Mouse (Mus musculus): Measurements from ENCODE around the gene Ttbk2. TPM values are rescaled to one million over a fixed set of nuclear protein-coding genes. Genes with fewer than 3 reads are reported as not detected.

Ttbk2 gene
- polyA plus RNA-seq, 1 experiment from 2014 or later, result 5.3 TPM

DNA sequence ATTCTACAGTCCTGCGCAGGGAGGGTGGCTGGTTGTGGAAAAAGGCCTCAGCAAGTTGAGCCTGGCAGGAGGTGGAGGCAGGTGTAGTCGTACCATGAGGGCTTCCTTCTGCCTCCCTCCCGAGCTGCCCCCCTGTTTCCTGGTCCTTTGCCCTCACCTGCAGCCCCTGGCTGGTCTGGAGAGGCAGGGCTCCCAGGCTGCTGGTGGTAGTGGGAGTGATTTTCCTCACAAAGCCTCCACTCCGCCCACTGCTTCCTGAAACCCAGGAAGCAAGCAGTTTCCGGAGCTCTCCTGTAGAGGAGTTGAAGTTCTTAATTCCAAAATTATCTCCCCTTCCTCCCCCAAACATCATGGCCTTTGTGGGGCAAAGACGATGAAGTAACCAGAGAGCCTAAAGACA is 126.2 kb downstream of the Ttbk2 start:
- H3K9me3 ChIP-seq (ENCODE audit: control insufficient read depth, low read length), result no peaks in the 10 kb centered on the region
- no peak overlapping the region for H3K4me3 ChIP-seq (ENCODE audit: low read length)
- peaks cover 93% of the 10 kb centered on the region for H3K36me3 ChIP-seq (ENCODE audit: control insufficient read depth, insufficient read depth, low read length)
- 76% methylated on average over 6 of the region's 6 CpGs for WGBS
- peaks cover 7% of the 10 kb centered on the region for H3K4me1 ChIP-seq (ENCODE audit: control insufficient read depth, insufficient read depth, low read length)
- no peak overlapping the region for H3K4me2 ChIP-seq (replicated peaks; ENCODE audit: low read depth, low read length)
- no peak for ATAC-seq (ENCODE audit: low FRiP score, low TSS enrichment)
- H3K9ac ChIP-seq (ENCODE audit: low read depth, low read length), result no peak overlapping the region
- H3K27me3 ChIP-seq (ENCODE audit: control insufficient read depth, insufficient read depth, low read length), result no peaks in the 10 kb centered on the region
- no peak overlapping the region for H3K27ac ChIP-seq (ENCODE audit: low read depth, low read length)

DNA sequence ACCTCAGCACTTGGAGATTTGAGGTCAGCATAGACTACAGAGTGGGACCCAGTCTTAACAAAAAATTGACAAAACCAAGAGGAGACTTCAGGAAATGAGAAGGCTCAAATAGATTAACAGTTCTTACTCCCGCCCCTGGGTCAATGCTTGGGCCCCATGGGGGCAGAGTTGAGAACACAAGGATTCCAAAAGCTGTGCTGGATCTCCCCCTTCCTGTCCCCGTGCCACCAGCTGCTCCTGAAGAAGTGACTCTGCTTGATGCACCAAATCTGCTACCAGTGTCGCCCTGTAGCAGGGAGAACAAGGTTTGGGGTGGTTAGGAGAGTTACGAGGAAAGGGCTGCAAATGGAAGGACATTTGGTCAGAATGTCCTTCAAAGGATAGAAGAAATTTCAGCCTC is 126.8 kb downstream of the Ttbk2 start:
- H3K9me3 ChIP-seq (ENCODE audit: control insufficient read depth, low read length), result no peaks in the 10 kb centered on the region
- no peak overlapping the region for H3K9ac ChIP-seq (ENCODE audit: low read depth, low read length)
- no peak overlapping the region for H3K4me2 ChIP-seq (replicated peaks; ENCODE audit: low read depth, low read length)
- no peak overlapping the region for H3K4me3 ChIP-seq (ENCODE audit: low read length)
- H3K4me1 ChIP-seq (ENCODE audit: control insufficient read depth, insufficient read depth, low read length), result peaks cover 1% of the 10 kb centered on the region; the same call in 1 of the 2 replicates
- H3K27me3 ChIP-seq (ENCODE audit: control insufficient read depth, insufficient read depth, low read length), result no peaks in the 10 kb centered on the region
- H3K36me3 ChIP-seq (ENCODE audit: control insufficient read depth, insufficient read depth, low read length), result peaks cover 97% of the 10 kb centered on the region
- ATAC-seq (ENCODE audit: low FRiP score, low TSS enrichment), result no peak
- no peak overlapping the region for H3K27ac ChIP-seq (ENCODE audit: low read depth, low read length)
- WGBS, result 70% methylated on average over 4 of the region's 4 CpGs

- no peaks in the 10 kb centered on the region for H3K4me1 ChIP-seq (ENCODE audit: control insufficient read depth, insufficient read depth, low read length)
Measured at GRCm38 (mm10) chr2:120722491-120722890, 127.9 kb downstream of the Ttbk2 start.

GRCm38 (mm10) chr2:120721911-120722310 is 128.5 kb downstream of the Ttbk2 start:
- Histone ChIP-seq H3K4me2 (replicated peaks; ENCODE audit: low read depth, low read length) (no peak overlapping the region), H3K36me3 (ENCODE audit: control insufficient read depth, insufficient read depth, low read length) (peaks cover 97% of the 10 kb centered on the region), H3K27ac (ENCODE audit: low read depth, low read length) (no peak overlapping the region), H3K9me3 (ENCODE audit: control insufficient read depth, low read length) (no peaks in the 10 kb centered on the region), H3K27me3 (ENCODE audit: control insufficient read depth, insufficient read depth, low read length) (no peaks in the 10 kb centered on the region), H3K4me3 (ENCODE audit: low read length) (no peak overlapping the region), H3K4me1 (ENCODE audit: control insufficient read depth, insufficient read depth, low read length) (no peaks in the 10 kb centered on the region), H3K9ac (ENCODE audit: low read depth, low read length) (no peak overlapping the region)
- 86% methylated on average over 2 of the region's 2 CpGs for WGBS
- ATAC-seq (ENCODE audit: low FRiP score, low TSS enrichment), result no peak

More at GRCm38 (mm10) chr2:120722491-120722890, 127.9 kb downstream of the Ttbk2 start:
- Histone ChIP-seq H3K36me3 (ENCODE audit: control insufficient read depth, insufficient read depth, low read length) (peaks cover 97% of the 10 kb centered on the region), H3K4me2 (replicated peaks; ENCODE audit: low read depth, low read length) (no peak overlapping the region), H3K9ac (ENCODE audit: low read depth, low read length) (no peak overlapping the region), H3K9me3 (ENCODE audit: control insufficient read depth, low read length) (no peaks in the 10 kb centered on the region), H3K27me3 (ENCODE audit: control insufficient read depth, insufficient read depth, low read length) (no peaks in the 10 kb centered on the region), H3K4me3 (ENCODE audit: low read length) (no peak overlapping the region), H3K27ac (ENCODE audit: low read depth, low read length) (no peak overlapping the region)
- 89% methylated on average over 8 of the region's 8 CpGs for WGBS
- no peak for ATAC-seq (ENCODE audit: low FRiP score, low TSS enrichment)

DNA sequence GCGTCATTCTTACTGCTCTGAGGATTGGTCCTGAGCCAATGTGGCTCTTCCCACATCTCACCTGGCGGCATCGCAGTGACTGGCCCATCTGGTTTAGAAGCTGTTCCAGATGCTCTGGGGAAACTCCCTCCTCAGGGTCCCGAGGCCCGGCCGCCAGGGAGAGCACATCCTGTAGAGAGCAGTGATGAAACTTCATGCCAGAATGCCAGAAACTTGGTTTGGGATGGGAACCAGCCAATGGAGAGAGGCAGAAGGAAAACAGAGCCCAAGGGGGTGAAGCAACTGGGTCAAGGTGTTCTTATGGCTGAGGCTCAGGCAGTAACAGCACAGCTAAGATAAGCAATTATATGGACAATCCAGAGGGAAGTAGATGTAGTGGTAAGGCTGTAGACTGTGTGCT is 129.6 kb downstream of the Ttbk2 start:
- Histone ChIP-seq H3K9ac (ENCODE audit: low read depth, low read length) (no peak overlapping the region), H3K4me2 (replicated peaks; ENCODE audit: low read depth, low read length) (no peak overlapping the region), H3K9me3 (ENCODE audit: control insufficient read depth, low read length) (no peaks in the 10 kb centered on the region), H3K4me1 (ENCODE audit: control insufficient read depth, insufficient read depth, low read length) (no peaks in the 10 kb centered on the region), H3K4me3 (ENCODE audit: low read length) (no peak overlapping the region), H3K36me3 (ENCODE audit: control insufficient read depth, insufficient read depth, low read length) (peaks cover 95% of the 10 kb centered on the region), H3K27ac (ENCODE audit: low read depth, low read length) (no peak overlapping the region), H3K27me3 (ENCODE audit: control insufficient read depth, insufficient read depth, low read length) (no peaks in the 10 kb centered on the region)
- no peak for ATAC-seq (ENCODE audit: low FRiP score, low TSS enrichment)
- WGBS, result 96% methylated on average over 6 of the region's 6 CpGs

DNA sequence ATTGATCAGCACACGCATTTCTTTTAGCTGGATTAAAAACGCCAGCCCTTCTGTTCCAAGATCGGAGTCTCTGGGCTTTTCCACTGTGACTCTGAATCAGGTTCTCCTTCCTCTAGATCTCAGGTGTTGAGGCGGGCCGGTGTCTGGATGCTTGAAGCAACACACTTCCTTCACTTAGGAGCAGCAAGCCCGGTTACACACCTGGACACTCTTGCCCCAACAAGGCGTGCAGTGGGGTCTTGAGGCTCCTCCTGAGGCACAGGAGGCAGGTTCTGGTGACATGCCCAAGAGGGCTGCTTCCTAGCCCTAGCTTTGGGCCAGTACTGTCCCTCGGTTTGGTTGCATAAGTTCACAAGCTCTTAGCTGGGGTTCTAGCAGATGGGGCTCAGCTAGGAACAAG is 131.9 kb downstream of the Ttbk2 start:
- Histone ChIP-seq H3K4me2 (replicated peaks; ENCODE audit: low read depth, low read length) (no peak overlapping the region), H3K27me3 (ENCODE audit: control insufficient read depth, insufficient read depth, low read length) (no peaks in the 10 kb centered on the region), H3K36me3 (ENCODE audit: control insufficient read depth, insufficient read depth, low read length) (peaks cover 88% of the 10 kb centered on the region), H3K4me1 (ENCODE audit: control insufficient read depth, insufficient read depth, low read length) (no peaks in the 10 kb centered on the region), H3K9me3 (ENCODE audit: control insufficient read depth, low read length) (no peaks in the 10 kb centered on the region), H3K9ac (ENCODE audit: low read depth, low read length) (no peak overlapping the region), H3K27ac (ENCODE audit: low read depth, low read length) (no peak overlapping the region), H3K4me3 (ENCODE audit: low read length) (no peak overlapping the region)
- WGBS, result 94% methylated on average over 8 of the region's 8 CpGs
- ATAC-seq (ENCODE audit: low FRiP score, low TSS enrichment), result no peak

GRCm38 (mm10) chr2:120713441-120713840 is 137.0 kb downstream of the Ttbk2 start:
- H3K9ac ChIP-seq (ENCODE audit: low read depth, low read length), result no peak overlapping the region
- H3K27ac ChIP-seq (ENCODE audit: low read depth, low read length), result no peak overlapping the region
- no peaks in the 10 kb centered on the region for H3K4me1 ChIP-seq (ENCODE audit: control insufficient read depth, insufficient read depth, low read length)
- 93% methylated on average over 3 of the region's 3 CpGs for WGBS
- ATAC-seq (ENCODE audit: low FRiP score, low TSS enrichment), result no peak
- no peak overlapping the region for H3K4me2 ChIP-seq (replicated peaks; ENCODE audit: low read depth, low read length)
- H3K36me3 ChIP-seq (ENCODE audit: control insufficient read depth, insufficient read depth, low read length), result peaks cover 49% of the 10 kb centered on the region
- no peaks in the 10 kb centered on the region for H3K27me3 ChIP-seq (ENCODE audit: control insufficient read depth, insufficient read depth, low read length)
- H3K4me3 ChIP-seq (ENCODE audit: low read length), result no peak overlapping the region
- no peaks in the 10 kb centered on the region for H3K9me3 ChIP-seq (ENCODE audit: control insufficient read depth, low read length)

GRCm38 (mm10) chr2:120710948-120711347 is 139.5 kb downstream of the Ttbk2 start:
- peaks cover 24% of the 10 kb centered on the region for H3K36me3 ChIP-seq (ENCODE audit: control insufficient read depth, insufficient read depth, low read length)
- H3K9me3 ChIP-seq (ENCODE audit: control insufficient read depth, low read length), result no peaks in the 10 kb centered on the region
- H3K27me3 ChIP-seq (ENCODE audit: control insufficient read depth, insufficient read depth, low read length), result no peaks in the 10 kb centered on the region
- H3K9ac ChIP-seq (ENCODE audit: low read depth, low read length), result no peak overlapping the region
- no peak overlapping the region for H3K4me3 ChIP-seq (ENCODE audit: low read length)
- no peak overlapping the region for H3K27ac ChIP-seq (ENCODE audit: low read depth, low read length)
- H3K4me2 ChIP-seq (replicated peaks; ENCODE audit: low read depth, low read length), result no peak overlapping the region
- 86% methylated on average over 3 of the region's 3 CpGs for WGBS
- no peak for ATAC-seq (ENCODE audit: low FRiP score, low TSS enrichment)
- H3K4me1 ChIP-seq (ENCODE audit: control insufficient read depth, insufficient read depth, low read length), result no peaks in the 10 kb centered on the region

- Histone ChIP-seq H3K36me3 (ENCODE audit: control insufficient read depth, insufficient read depth, low read length) (peaks cover 21% of the 10 kb centered on the region), H3K27ac (ENCODE audit: low read depth, low read length) (no peak overlapping the region), H3K9me3 (ENCODE audit: control insufficient read depth, low read length) (no peaks in the 10 kb centered on the region), H3K9ac (ENCODE audit: low read depth, low read length) (no peak overlapping the region), H3K4me2 (replicated peaks; ENCODE audit: low read depth, low read length) (no peak overlapping the region), H3K27me3 (ENCODE audit: control insufficient read depth, insufficient read depth, low read length) (no peaks in the 10 kb centered on the region), H3K4me3 (ENCODE audit: low read length) (no peak overlapping the region), H3K4me1 (ENCODE audit: control insufficient read depth, insufficient read depth, low read length) (no peaks in the 10 kb centered on the region)
- ATAC-seq (ENCODE audit: low FRiP score, low TSS enrichment), result no peak
- WGBS, result 87% methylated on average over 3 of the region's 3 CpGs
Measured at GRCm38 (mm10) chr2:120710154-120710553, 140.2 kb downstream of the Ttbk2 start.

- ATAC-seq (ENCODE audit: low FRiP score, low TSS enrichment), result no peak
- Histone ChIP-seq H3K4me3 (ENCODE audit: low read length) (no peak overlapping the region), H3K4me1 (ENCODE audit: control insufficient read depth, insufficient read depth, low read length) (no peaks in the 10 kb centered on the region), H3K27ac (ENCODE audit: low read depth, low read length) (no peak overlapping the region), H3K9me3 (ENCODE audit: control insufficient read depth, low read length) (no peaks in the 10 kb centered on the region), H3K36me3 (ENCODE audit: control insufficient read depth, insufficient read depth, low read length) (no peaks in the 10 kb centered on the region), H3K9ac (ENCODE audit: low read depth, low read length) (no peak overlapping the region), H3K27me3 (ENCODE audit: control insufficient read depth, insufficient read depth, low read length) (no peaks in the 10 kb centered on the region), H3K4me2 (replicated peaks; ENCODE audit: low read depth, low read length) (no peak overlapping the region)
Measured at GRCm38 (mm10) chr2:120707041-120707440, 143.4 kb downstream of the Ttbk2 start.
